Mouse (Mus musculus): ENCODE results near the gene Lrp4. TPM values are rescaled to one million over a fixed set of nuclear protein-coding genes. Genes with fewer than 3 reads are reported as not detected.
A peak's percentile ranks its signal among the peaks of the same experiment; 100 is the strongest.

The Lrp4 gene
- polyA plus RNA-seq, 1 experiment from 2014 or later: 7.1 TPM

GRCm38 (mm10) chr2:91455826-91456225 lies 1.5 kb upstream of the Lrp4 start:
- 3% methylated on average over 4 of the region's 4 CpGs for WGBS
- no peak for ATAC-seq
- no peak overlapping the region for H3K27ac ChIP-seq

GRCm38 (mm10) chr2:91456491-91457100 lies 715 bp upstream of the Lrp4 start:
- WGBS: 40% methylated on average over 9 of the region's 9 CpGs
- H3K27me3 ChIP-seq: peaks cover 16% of the 10 kb centered on the region; the same call in 1 of the 2 replicates
- peaks cover 52% of the 10 kb centered on the region for H3K4me1 ChIP-seq (replicated peaks)
- no peaks in the 10 kb centered on the region for H3K9me3 ChIP-seq
- H3K4me3 ChIP-seq (replicated peaks): peak overlapping the region; percentile 72
- peak overlapping the region; percentile 85; the same call in 1 of the 2 replicates for H3K27ac ChIP-seq
- H3K36me3 ChIP-seq: no peaks in the 10 kb centered on the region
- H3K4me2 ChIP-seq (replicated peaks): peak overlapping the region; percentile 96
- ATAC-seq: peak; percentile 1; the same call in 1 of the 2 replicates
- H3K9ac ChIP-seq (replicated peaks): peak overlapping the region; percentile 83; the same call in 1 of the 2 replicates

More at GRCm38 (mm10) chr2:91455826-91456225, 1.5 kb upstream of the Lrp4 start:
- Histone ChIP-seq H3K4me2 (replicated peaks) (no peak overlapping the region), H3K9me3 (no peaks in the 10 kb centered on the region), H3K9ac (replicated peaks) (no peak overlapping the region), H3K4me3 (replicated peaks) (no peak overlapping the region), H3K4me1 (replicated peaks) (peaks cover 45% of the 10 kb centered on the region), H3K27me3 (peaks cover 16% of the 10 kb centered on the region; the same call in 1 of the 2 replicates), H3K36me3 (no peaks in the 10 kb centered on the region)

GRCm38 (mm10) chr2:91457656-91458251 lies 443 bp downstream of the Lrp4 start:
- ATAC-seq: peak; percentile 68

GRCm38 (mm10) chr2:91458252-91458672 lies 951 bp downstream of the Lrp4 start:
- H3K9ac ChIP-seq (replicated peaks): peak overlapping the region; percentile 83
- peak overlapping the region; percentile 72 for H3K4me3 ChIP-seq (replicated peaks)
- H3K9me3 ChIP-seq: no peaks in the 10 kb centered on the region
- peaks cover 69% of the 10 kb centered on the region for H3K4me1 ChIP-seq (replicated peaks)
- no peaks in the 10 kb centered on the region for H3K36me3 ChIP-seq
- peak overlapping the region; percentile 85 for H3K27ac ChIP-seq
- under 1% methylated on average over 21 of the region's 21 CpGs for WGBS
- peak; percentile 25 for ATAC-seq
- H3K4me2 ChIP-seq (replicated peaks): peak overlapping the region; percentile 96
- H3K27me3 ChIP-seq: peaks cover 16% of the 10 kb centered on the region; the same call in 1 of the 2 replicates

More at GRCm38 (mm10) chr2:91457656-91458251, 443 bp downstream of the Lrp4 start:
- Histone ChIP-seq H3K9me3 (no peaks in the 10 kb centered on the region), H3K4me3 (replicated peaks) (peak overlapping the region; percentile 72), H3K4me1 (replicated peaks) (peaks cover 64% of the 10 kb centered on the region), H3K36me3 (no peaks in the 10 kb centered on the region), H3K27ac (peak overlapping the region; percentile 85), H3K9ac (replicated peaks) (peak overlapping the region; percentile 83), H3K4me2 (replicated peaks) (peak overlapping the region; percentile 96), H3K27me3 (peaks cover 16% of the 10 kb centered on the region; the same call in 1 of the 2 replicates)
- WGBS: under 1% methylated on average over 38 of the region's 45 CpGs

- Histone ChIP-seq H3K9me3 (no peaks in the 10 kb centered on the region), H3K27me3 (peaks cover 16% of the 10 kb centered on the region; the same call in 1 of the 2 replicates), H3K4me2 (replicated peaks) (peak overlapping the region; percentile 96), H3K27ac (peak overlapping the region; percentile 85), H3K9ac (replicated peaks) (peak overlapping the region; percentile 83), H3K4me3 (replicated peaks) (peak overlapping the region; percentile 72), H3K4me1 (replicated peaks) (peaks cover 71% of the 10 kb centered on the region), H3K36me3 (no peaks in the 10 kb centered on the region)
- WGBS: under 1% methylated on average over 32 of the region's 32 CpGs
- ATAC-seq: peak; percentile 40; the same call in 1 of the 2 replicates
Measured at GRCm38 (mm10) chr2:91458673-91459391, 1.5 kb downstream of the Lrp4 start.

- Histone ChIP-seq H3K36me3 (no peaks in the 10 kb centered on the region), H3K9me3 (no peaks in the 10 kb centered on the region), H3K27ac (no peak overlapping the region), H3K27me3 (peaks cover 13% of the 10 kb centered on the region; the same call in 1 of the 2 replicates), H3K9ac (replicated peaks) (no peak overlapping the region), H3K4me3 (replicated peaks) (peak overlapping the region; percentile 72; the same call in 1 of the 2 replicates), H3K4me1 (replicated peaks) (peaks cover 69% of the 10 kb centered on the region), H3K4me2 (replicated peaks) (peak overlapping the region; percentile 96)
- ATAC-seq: no peak
- 95% methylated on average over 6 of the region's 6 CpGs for WGBS
Measured at GRCm38 (mm10) chr2:91460076-91460475, 2.8 kb downstream of the Lrp4 start.

- Histone ChIP-seq H3K4me1 (replicated peaks) (peaks cover 64% of the 10 kb centered on the region), H3K4me2 (replicated peaks) (peak overlapping the region; percentile 43), H3K9me3 (no peaks in the 10 kb centered on the region), H3K9ac (replicated peaks) (no peak overlapping the region), H3K36me3 (no peaks in the 10 kb centered on the region), H3K4me3 (replicated peaks) (no peak overlapping the region), H3K27me3 (peaks cover 13% of the 10 kb centered on the region; the same call in 1 of the 2 replicates), H3K27ac (no peak overlapping the region)
- ATAC-seq: no peak
- WGBS: 69% methylated on average over 7 of the region's 7 CpGs
Measured at GRCm38 (mm10) chr2:91460771-91461170, 3.5 kb downstream of the Lrp4 start.

- 65% methylated on average over 3 of the region's 3 CpGs for WGBS
- Histone ChIP-seq H3K9me3 (no peaks in the 10 kb centered on the region), H3K27ac (no peak overlapping the region), H3K4me3 (replicated peaks) (no peak overlapping the region), H3K36me3 (no peaks in the 10 kb centered on the region), H3K4me1 (replicated peaks) (peaks cover 64% of the 10 kb centered on the region), H3K9ac (replicated peaks) (no peak overlapping the region), H3K27me3 (peaks cover 13% of the 10 kb centered on the region; the same call in 1 of the 2 replicates), H3K4me2 (replicated peaks) (peak overlapping the region; percentile 43)
- ATAC-seq: no peak
Measured at GRCm38 (mm10) chr2:91461341-91461740, 4.0 kb downstream of the Lrp4 start.

GRCm38 (mm10) chr2:91462196-91462595 lies 4.9 kb downstream of the Lrp4 start:
- Histone ChIP-seq H3K9ac (replicated peaks) (no peak overlapping the region), H3K36me3 (no peaks in the 10 kb centered on the region), H3K9me3 (no peaks in the 10 kb centered on the region), H3K4me1 (replicated peaks) (peaks cover 56% of the 10 kb centered on the region), H3K4me2 (replicated peaks) (peak overlapping the region; percentile 43), H3K27me3 (peaks cover 11% of the 10 kb centered on the region; the same call in 1 of the 2 replicates), H3K4me3 (replicated peaks) (no peak overlapping the region), H3K27ac (peak overlapping the region; percentile 61; the same call in 1 of the 2 replicates)
- WGBS: 12% methylated on average over 2 of the region's 2 CpGs
- no peak for ATAC-seq

GRCm38 (mm10) chr2:91462681-91463080 lies 5.4 kb downstream of the Lrp4 start:
- whole genome bisulfite sequencing: 11% methylated on average over 12 of the region's 12 CpGs
- Histone ChIP-seq H3K27ac (peak overlapping the region; percentile 61), H3K36me3 (no peaks in the 10 kb centered on the region), H3K27me3 (peaks cover 11% of the 10 kb centered on the region; the same call in 1 of the 2 replicates), H3K9me3 (no peaks in the 10 kb centered on the region), H3K4me2 (replicated peaks) (peak overlapping the region; percentile 43), H3K4me1 (replicated peaks) (peaks cover 55% of the 10 kb centered on the region), H3K4me3 (replicated peaks) (0 out of 2 replicates have a peak overlapping the region, but pooled peaks have one; percentile 1), H3K9ac (replicated peaks) (peak overlapping the region; percentile 52)
- ATAC-seq: peak; percentile 38; the same call in 1 of the 2 replicates

GRCm38 (mm10) chr2:91465934-91466333 lies 8.6 kb downstream of the Lrp4 start:
- Histone ChIP-seq H3K4me2 (replicated peaks) (no peak overlapping the region), H3K36me3 (no peaks in the 10 kb centered on the region), H3K4me1 (replicated peaks) (peaks cover 51% of the 10 kb centered on the region), H3K27ac (no peak overlapping the region), H3K4me3 (replicated peaks) (no peak overlapping the region), H3K27me3 (no peaks in the 10 kb centered on the region), H3K9ac (replicated peaks) (no peak overlapping the region), H3K9me3 (no peaks in the 10 kb centered on the region)
- ATAC-seq: no peak
- WGBS: 89% methylated on average over 3 of the region's 3 CpGs
